Mouse (Mus musculus): ENCODE measurements at regions not wholly inside any gene's neighbourhood (a gene's known extent, or its start where the extent isn't known, plus 50 kb on each side); places are given as distances from the start of the nearest gene placed in this dataset.

- Histone ChIP-seq H3K4me3 (replicated peaks in 1 of 3; ENCODE audit: low read depth in 2 of 3, low read length in 2 of 3, poor library complexity in 1 of 3) (no peak overlapping the region), H3K4me2 (ENCODE audit: insufficient read depth, low read depth, poor library complexity, severe bottlenecking) (no peak overlapping the region), H3K79me2 (replicated peaks; ENCODE audit: control insufficient read depth, extremely low read depth, insufficient read depth, poor library complexity, severe bottlenecking) (no peaks in the 10 kb centered on the region), H3K36me3 (replicated peaks in 1 of 2; ENCODE audit: control insufficient read depth in 1 of 2, insufficient read depth in 1 of 2, low read length in 1 of 2) (no peaks in the 10 kb centered on the region), H3K9me3 (replicated peaks; ENCODE audit: low read length) (no peaks in the 10 kb centered on the region), H3K27me3 (replicated peaks) (no peaks in the 10 kb centered on the region), H3K4me1 (ENCODE audit: control insufficient read depth in 1 of 2, insufficient read depth in 2 of 2) (peaks cover 0 to 26% of the 10 kb centered on the region in 2 experiments; a peak in 2 of 4 replicates), H3K27ac (ENCODE audit: insufficient read depth, low read depth) (no peak overlapping the region), H3K9ac (ENCODE audit: insufficient read depth, low read depth) (no peak overlapping the region)
- DNase-seq (ENCODE audit: extremely low read depth) = no peak
- in situ Hi-C loops (cut with MboI; ENCODE audit: low pct_ligation_motif_present, low pct_unique_long_range_greater_than_20kb, low sequenced_read_pairs) = no loop called here
- dilution Hi-C loops (cut with MboI; ENCODE audit: extremely low pct_ligation_motif_present, extremely low pct_unique_long_range_greater_than_20kb, low sequenced_read_pairs) = no loop called here
- no peak for TF ChIP-seq CTCF (conservative IDR thresholded peaks at IDR 0.05 in 1 of 2, IDR thresholded peaks at IDR 0.05 in 1 of 2; ENCODE audit: low read depth in 2 of 2, low read length in 2 of 2)
Measured at GRCm38 (mm10) chr1:76491187-76491586, 945.1 kb downstream of the Slc4a3 start.

GRCm38 (mm10) chr1:76505150-76505549 is 959.1 kb downstream of the Slc4a3 start:
- H3K4me1 ChIP-seq (ENCODE audit: control insufficient read depth in 1 of 2, insufficient read depth in 2 of 2) = no peaks in the 10 kb centered on the region
- no peaks in the 10 kb centered on the region for H3K36me3 ChIP-seq (replicated peaks in 1 of 2; ENCODE audit: control insufficient read depth in 1 of 2, insufficient read depth in 1 of 2, low read length in 1 of 2)
- H3K4me2 ChIP-seq (ENCODE audit: insufficient read depth, low read depth, poor library complexity, severe bottlenecking) = no peak overlapping the region
- no peaks in the 10 kb centered on the region for H3K27me3 ChIP-seq (replicated peaks)
- H3K79me2 ChIP-seq (replicated peaks; ENCODE audit: control insufficient read depth, extremely low read depth, insufficient read depth, poor library complexity, severe bottlenecking) = no peaks in the 10 kb centered on the region
- dilution Hi-C loops (cut with MboI; ENCODE audit: extremely low pct_ligation_motif_present, extremely low pct_unique_long_range_greater_than_20kb, low sequenced_read_pairs) (no loop called here), in situ Hi-C loops (cut with MboI; ENCODE audit: low pct_ligation_motif_present, low pct_unique_long_range_greater_than_20kb, low sequenced_read_pairs) (no loop called here)
- no peaks in the 10 kb centered on the region for H3K9me3 ChIP-seq (replicated peaks; ENCODE audit: low read length)
- no peak overlapping the region for H3K9ac ChIP-seq (ENCODE audit: insufficient read depth, low read depth)
- DNase-seq (ENCODE audit: extremely low read depth) = no peak
- no peak overlapping the region for H3K27ac ChIP-seq (ENCODE audit: insufficient read depth, low read depth)
- no peak overlapping the region for H3K4me3 ChIP-seq (replicated peaks in 1 of 3; ENCODE audit: low read depth in 2 of 3, low read length in 2 of 3, poor library complexity in 1 of 3)
- no peak for TF ChIP-seq KAT2A (IDR thresholded peaks at IDR 0.05; ENCODE audit: insufficient replicate concordance, low read length)
- TF ChIP-seq SIN3A (IDR thresholded peaks at IDR 0.05; ENCODE audit: low read length) = no peak
- no peak for TF ChIP-seq RAD21 (IDR thresholded peaks at IDR 0.05; ENCODE audit: low read depth, low read length)
- TF ChIP-seq MAFK (IDR thresholded peaks at IDR 0.05; ENCODE audit: insufficient replicate concordance, low read length) = no peak
- no peak for TF ChIP-seq NRF1 (IDR thresholded peaks at IDR 0.05; ENCODE audit: low read depth, low read length)
- no peak for TF ChIP-seq RCOR1 (conservative IDR thresholded peaks at IDR 0.05; ENCODE audit: low read depth, low read length)
- no peak for TF ChIP-seq CHD2 (IDR thresholded peaks at IDR 0.05; ENCODE audit: low read length)
- no peak for TF ChIP-seq ETS1 (conservative IDR thresholded peaks at IDR 0.05; ENCODE audit: low read depth, low read length)

DNA sequence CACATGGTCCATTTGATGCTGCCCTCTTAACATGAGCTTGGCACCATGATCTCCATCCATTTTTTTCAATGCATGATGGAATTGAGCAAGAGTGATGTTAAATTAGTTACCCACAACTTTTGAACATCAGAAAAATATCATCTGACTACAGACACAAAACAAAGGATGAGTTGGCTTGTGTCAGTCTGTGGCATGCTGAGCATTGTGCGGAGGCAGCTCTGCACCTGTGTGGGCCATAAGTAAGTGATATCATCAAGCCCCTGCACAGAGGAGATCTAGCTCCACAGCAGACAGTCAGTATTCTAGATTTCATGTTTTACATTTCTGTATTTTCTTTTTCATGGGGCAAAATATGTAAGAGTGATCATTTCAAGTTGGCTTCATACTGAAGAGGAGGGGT is 962.8 kb downstream of the Slc4a3 start:
- no peak overlapping the region for H3K4me2 ChIP-seq (ENCODE audit: insufficient read depth, low read depth, poor library complexity, severe bottlenecking)
- in situ Hi-C loops (cut with MboI; ENCODE audit: low pct_ligation_motif_present, low pct_unique_long_range_greater_than_20kb, low sequenced_read_pairs) (no loop called here), dilution Hi-C loops (cut with MboI; ENCODE audit: extremely low pct_ligation_motif_present, extremely low pct_unique_long_range_greater_than_20kb, low sequenced_read_pairs) (no loop called here)
- H3K9me3 ChIP-seq (replicated peaks; ENCODE audit: low read length) = no peaks in the 10 kb centered on the region
- no peaks in the 10 kb centered on the region for H3K4me1 ChIP-seq (ENCODE audit: control insufficient read depth in 1 of 2, insufficient read depth in 2 of 2)
- TF ChIP-seq PAX5 (IDR thresholded peaks at IDR 0.05; ENCODE audit: low read length) (no peak), MXI1 (IDR thresholded peaks at IDR 0.05; ENCODE audit: low read depth, low read length) (no peak), UBTF (IDR thresholded peaks at IDR 0.05; ENCODE audit: low read depth, low read length) (no peak), GABPA (IDR thresholded peaks at IDR 0.05; ENCODE audit: insufficient replicate concordance, low read depth, low read length) (no peak), BHLHE40 (IDR thresholded peaks at IDR 0.05; ENCODE audit: low read depth, low read length) (no peak), CHD2 (IDR thresholded peaks at IDR 0.05; ENCODE audit: low read length) (no peak), EP300 (IDR thresholded peaks at IDR 0.05; ENCODE audit: low read length) (no peak), RCOR1 (conservative IDR thresholded peaks at IDR 0.05; ENCODE audit: low read depth, low read length) (no peak), ZMIZ1 (IDR thresholded peaks at IDR 0.05; ENCODE audit: low read depth, low read length) (no peak), E2F4 (IDR thresholded peaks at IDR 0.05; ENCODE audit: insufficient replicate concordance, low read depth, low read length) (no peak)
- H3K4me3 ChIP-seq (replicated peaks in 1 of 3; ENCODE audit: low read depth in 2 of 3, low read length in 2 of 3, poor library complexity in 1 of 3) = no peak overlapping the region
- no peaks in the 10 kb centered on the region for H3K27me3 ChIP-seq (replicated peaks)
- no peaks in the 10 kb centered on the region for H3K79me2 ChIP-seq (replicated peaks; ENCODE audit: control insufficient read depth, extremely low read depth, insufficient read depth, poor library complexity, severe bottlenecking)
- no peak overlapping the region for H3K9ac ChIP-seq (ENCODE audit: insufficient read depth, low read depth)
- no peaks in the 10 kb centered on the region for H3K36me3 ChIP-seq (replicated peaks in 1 of 2; ENCODE audit: control insufficient read depth in 1 of 2, insufficient read depth in 1 of 2, low read length in 1 of 2)
- DNase-seq (ENCODE audit: extremely low read depth) = no peak
- no peak overlapping the region for H3K27ac ChIP-seq (ENCODE audit: insufficient read depth, low read depth)

Data from CH12.LX (cell line).